Mouse (Mus musculus) MEL (cell line): Measurements from ENCODE around the gene Tm9sf2. TPM values are rescaled to one million over a fixed set of nuclear protein-coding genes. Genes with fewer than 3 reads are reported as not detected.

Experiments
- DNase-seq: peaks from one replicate; pipeline ENCODE4 v3.0.0; 2011; ENCODE audit warnings: low read depth, low spot score
- H3K27ac ChIP-seq: 2 replicates; pipeline ENCODE4 v1.5.1; 2012; ENCODE audit warnings: low read depth, mild to moderate bottlenecking, control low read depth, low read length, moderate library complexity; ENCODE audit not compliant: control insufficient read depth
- H3K27me3 ChIP-seq, 2 experiments: fragments of 150-350 bp in 1 of 2; sonication (generic) in 1 of 2; 2 replicates each; pipeline ENCODE4 v1.6.1; 2012; ENCODE audit warnings: low read length in 2 of 2, mild to moderate bottlenecking in 2 of 2, improper control_type of control experiment in 1 of 2, moderate library complexity in 1 of 2; ENCODE audit not compliant: insufficient read depth in 2 of 2, control insufficient read depth in 1 of 2
- H3K36me3 ChIP-seq, 2 experiments: 2 replicates each; pipeline ENCODE4 v1.6.1; 2012 to 2014; ENCODE audit warnings: low read length in 2 of 2, improper control_type of control experiment in 1 of 2, inconsistent platforms in 1 of 2, mild to moderate bottlenecking in 1 of 2; ENCODE audit not compliant: insufficient read depth in 2 of 2, control insufficient read depth in 1 of 2
- H3K4me1 ChIP-seq, 2 experiments: fragments of 150-350 bp in 1 of 2; sonication (generic) in 1 of 2; 2 replicates each; pipeline ENCODE4 v1.6.1; 2012; ENCODE audit warnings: low read length in 2 of 2, improper control_type of control experiment in 1 of 2, mild to moderate bottlenecking in 1 of 2; ENCODE audit not compliant: insufficient read depth in 2 of 2, control insufficient read depth in 1 of 2
- H3K4me3 ChIP-seq, 2 experiments: fragments of 150-350 bp in 1 of 2; sonication (generic) in 1 of 2; 2 replicates each; pipeline ENCODE4 v1.5.1; 2012; ENCODE audit warnings: low read depth in 2 of 2, low read length in 2 of 2, mild to moderate bottlenecking in 2 of 2, moderate library complexity in 2 of 2, control low read depth in 1 of 2, improper control_type of control experiment in 1 of 2; ENCODE audit not compliant: control insufficient read depth in 1 of 2, insufficient read depth in 1 of 2
- H3K79me2 ChIP-seq: 2 replicates; pipeline ENCODE4 v1.6.1; 2012; ENCODE audit warnings: mild to moderate bottlenecking, low read length, moderate library complexity; ENCODE audit not compliant: control insufficient read depth, poor library complexity, insufficient read depth
- H3K9ac ChIP-seq: 2 replicates; pipeline ENCODE4 v1.6.1; 2012; ENCODE audit warnings: low read depth, mild to moderate bottlenecking, control low read depth, low read length, moderate library complexity; ENCODE audit not compliant: control insufficient read depth, poor library complexity, severe bottlenecking
- H3K9me3 ChIP-seq: fragments of 150-350 bp; sonication (generic); replicated peaks from 2 replicates; pipeline ENCODE4 v1.6.1; 2012; ENCODE audit warnings: mild to moderate bottlenecking, low read length, improper control_type of control experiment, moderate library complexity; ENCODE audit not compliant: insufficient read depth
- CHD2 ChIP-seq: IDR thresholded peaks from 2 replicates; pipeline ENCODE4 v1.6.1; 2011; ENCODE audit warnings: low read length, improper control_type of control experiment
- ELF1 ChIP-seq: IDR thresholded peaks from 2 replicates; pipeline ENCODE4 v1.6.1; 2014; ENCODE audit warnings: low read depth, mild to moderate bottlenecking, inconsistent platforms, low read length, improper control_type of control experiment, moderate library complexity
- ETS1 ChIP-seq: IDR thresholded peaks from 2 replicates; pipeline ENCODE4 v1.6.1; 2012; ENCODE audit warnings: low read depth, mild to moderate bottlenecking, inconsistent platforms, low read length, improper control_type of control experiment, moderate library complexity
- GABPA ChIP-seq: IDR thresholded peaks from 2 replicates; pipeline ENCODE4 v1.6.1; 2012; ENCODE audit warnings: low read depth, mild to moderate bottlenecking, inconsistent platforms, low read length, improper control_type of control experiment, moderate library complexity
- KAT2A ChIP-seq: conservative IDR thresholded peaks from 2 replicates; pipeline ENCODE4 v1.6.1; 2012; ENCODE audit warnings: low read depth, low read length, improper control_type of control experiment, inconsistent platforms
- MAFK ChIP-seq: IDR thresholded peaks from 2 replicates; pipeline ENCODE4 v1.6.1; 2011; ENCODE audit warnings: low read depth, mild to moderate bottlenecking, low read length, improper control_type of control experiment, borderline replicate concordance
- MAX ChIP-seq: IDR thresholded peaks from 2 replicates; pipeline ENCODE4 v1.6.1; 2011; ENCODE audit warnings: low read length, improper control_type of control experiment
- MEF2A ChIP-seq: IDR thresholded peaks from 2 replicates; pipeline ENCODE4 v1.6.1; 2014; ENCODE audit warnings: low read depth, mild to moderate bottlenecking, inconsistent platforms, low read length, improper control_type of control experiment; ENCODE audit not compliant: poor library complexity, insufficient replicate concordance, severe bottlenecking; ENCODE audit errors: extremely low read depth
- MYC ChIP-seq: IDR thresholded peaks from 2 replicates; pipeline ENCODE4 v1.6.1; 2011; ENCODE audit warnings: low read depth, mild to moderate bottlenecking, low read length, improper control_type of control experiment, moderate library complexity
- NELFE ChIP-seq: IDR thresholded peaks from 2 replicates; pipeline ENCODE4 v1.6.1; 2011; ENCODE audit warnings: low read depth, low read length, improper control_type of control experiment
- POLR2AphosphoS2 ChIP-seq: IDR thresholded peaks from 2 replicates; pipeline ENCODE4 v1.6.1; 2011; ENCODE audit warnings: low read length, improper control_type of control experiment
- POLR2AphosphoS5 ChIP-seq: IDR thresholded peaks from 2 replicates; pipeline ENCODE4 v1.6.1; 2012; ENCODE audit warnings: low read depth, borderline replicate concordance, mild to moderate bottlenecking, inconsistent platforms, low read length, moderate library complexity, mixed read lengths
- RAD21 ChIP-seq: IDR thresholded peaks from 2 replicates; pipeline ENCODE4 v1.6.1; 2011; ENCODE audit warnings: mild to moderate bottlenecking, low read depth, low read length, improper control_type of control experiment
- SMC3 ChIP-seq: IDR thresholded peaks from 2 replicates; pipeline ENCODE4 v1.6.1; 2011; ENCODE audit warnings: low read depth, low read length, improper control_type of control experiment
- TAL1 ChIP-seq: IDR thresholded peaks from 2 replicates; pipeline ENCODE4 v1.6.1; 2012; ENCODE audit warnings: mild to moderate bottlenecking, inconsistent platforms, low read length, moderate library complexity, mixed read lengths
- TBP ChIP-seq: IDR thresholded peaks from 2 replicates; pipeline ENCODE4 v1.8.0; 2011; ENCODE audit warnings: low read depth, low read length, improper control_type of control experiment
- TCF12 ChIP-seq: IDR thresholded peaks from 2 replicates; pipeline ENCODE4 v1.6.1; 2014; ENCODE audit warnings: low read depth, mild to moderate bottlenecking, inconsistent platforms, low read length, improper control_type of control experiment, moderate library complexity
- UBTF ChIP-seq: IDR thresholded peaks from 2 replicates; pipeline ENCODE4 v1.6.1; 2012; ENCODE audit warnings: low read depth, mild to moderate bottlenecking, inconsistent platforms, low read length, improper control_type of control experiment, moderate library complexity, borderline replicate concordance; ENCODE audit not compliant: insufficient read depth
- USF1 ChIP-seq: IDR thresholded peaks from 2 replicates; pipeline ENCODE4 v1.6.1; 2014; ENCODE audit warnings: low read depth, mild to moderate bottlenecking, inconsistent platforms, low read length, improper control_type of control experiment, moderate library complexity
- USF2 ChIP-seq, 2 experiments: IDR thresholded peaks; 2 replicates each; pipeline ENCODE4 v1.6.1; 2011 to 2012; ENCODE audit warnings: improper control_type of control experiment in 2 of 2, low read length in 2 of 2, borderline replicate concordance in 1 of 2, inconsistent platforms in 1 of 2, low read depth in 1 of 2, mild to moderate bottlenecking in 1 of 2; ENCODE audit not compliant: insufficient read depth in 1 of 2
- ZKSCAN1 ChIP-seq: IDR thresholded peaks from 2 replicates; pipeline ENCODE4 v1.6.1; 2012; ENCODE audit warnings: low read depth, mild to moderate bottlenecking, inconsistent platforms, low read length, improper control_type of control experiment, moderate library complexity
- ZNF384 ChIP-seq: IDR thresholded peaks from 2 replicates; pipeline ENCODE4 v1.6.1; 2012; ENCODE audit warnings: low read depth, mild to moderate bottlenecking, inconsistent platforms, low read length, improper control_type of control experiment
- polyA plus RNA-seq, 2 experiments: library from polyadenylated mRNA; stranded (reverse) in 1 of 2; unstranded in 1 of 2; fragments of >175 nt in 1 of 2; fragments of >200 nt in 1 of 2; gene quantifications; 2 replicates each; pipeline versions ENCODE4 v1.2.1 to v1.2.4; 2012; ENCODE audit warnings: low replicate concordance in 2 of 2, low read depth in 1 of 2; ENCODE audit not compliant: insufficient read length in 2 of 2, insufficient read depth in 1 of 2, missing spikeins in 1 of 2
- total RNA-seq: library from RNA; depleted of rRNA; stranded (reverse); fragments of 300-350 nt; gene quantifications from 2 replicates; pipeline ENCODE4 v1.2.3, GENCODE M21; 2012

Tm9sf2 gene
- total and polyA plus RNA-seq, 3 experiments: 59.6 to 62.7 TPM; not detected in 1

- Histone ChIP-seq H3K36me3 (peaks cover 3 to 5% of the 10 kb centered on the region in 2 experiments; a peak in 3 of 4 replicates), H3K9me3 (no peaks in the 10 kb centered on the region), H3K9ac (no peak overlapping the region), H3K4me3 (no peak overlapping the region), H3K4me1 (peaks cover 2 to 6% of the 10 kb centered on the region in 2 experiments), H3K27me3 (no peaks in the 10 kb centered on the region), H3K27ac (no peak overlapping the region), H3K79me2 (no peaks in the 10 kb centered on the region)
- no peak for DNase-seq
- TF ChIP-seq GABPA (no peak), POLR2AphosphoS5 (no peak), SMC3 (no peak)
Measured at GRCm38 (mm10) chr14:122189901-122190300, 83.1 kb downstream of the Tm9sf2 start.

- DNase-seq: no peak
- peak overlapping the region; percentile 9 to 31; a peak in 2 of 4 replicates for H3K4me3 ChIP-seq
- H3K9ac ChIP-seq: peak overlapping the region; percentile 52
- H3K27me3 ChIP-seq: no peaks in the 10 kb centered on the region
- no peaks in the 10 kb centered on the region for H3K9me3 ChIP-seq
- peaks cover 3% of the 10 kb centered on the region in 2 experiments; a peak in 3 of 4 replicates for H3K36me3 ChIP-seq
- H3K79me2 ChIP-seq: no peaks in the 10 kb centered on the region
- TF ChIP-seq POLR2AphosphoS2 (no peak), USF1 (peak; percentile 76), NELFE (no peak), MAX (no peak; the same call in 1 of the 2 replicates), USF2 (IDR thresholded peaks at IDR 0.05; ENCODE audit: borderline replicate concordance in 1 of 2, insufficient read depth in 1 of 2, low read depth in 1 of 2, low read length in 2 of 2) (0 out of 4 replicates have a peak, but pooled peaks of 1 of the 2 experiments have one; percentile 31)
- TF ChIP-seq, all 39 proteins: peak for 2
- Histone ChIP-seq H3K4me1 (peaks cover 0 to 6% of the 10 kb centered on the region in 2 experiments; a peak in 2 of 4 replicates), H3K27ac (peak overlapping the region; percentile 38; the same call in 1 of the 2 replicates)
Measured at GRCm38 (mm10) chr14:122190527-122190926, 83.7 kb downstream of the Tm9sf2 start.

GRCm38 (mm10) chr14:122190941-122191510 is 84.2 kb downstream of the Tm9sf2 start:
- peak overlapping the region in 1 of 2 experiments; percentile 31; a peak in 1 of 4 replicates for H3K4me3 ChIP-seq
- peaks cover 3% of the 10 kb centered on the region in 2 experiments; a peak in 3 of 4 replicates for H3K36me3 ChIP-seq
- peaks cover 0 to 6% of the 10 kb centered on the region in 2 experiments; a peak in 2 of 4 replicates for H3K4me1 ChIP-seq
- no peak overlapping the region for H3K27ac ChIP-seq
- no peaks in the 10 kb centered on the region for H3K27me3 ChIP-seq
- no peaks in the 10 kb centered on the region for H3K79me2 ChIP-seq
- H3K9ac ChIP-seq: peak overlapping the region; percentile 52; the same call in 1 of the 2 replicates
- peak; percentile 90 for DNase-seq
- H3K9me3 ChIP-seq: no peaks in the 10 kb centered on the region
- peak; percentile 34; the same call in 1 of the 2 replicates for TF ChIP-seq TCF12
- TF ChIP-seq ZKSCAN1: no peak
- TF ChIP-seq TBP: no peak
- TF ChIP-seq RAD21: peak; percentile 97
- no peak for TF ChIP-seq NELFE
- no peak for TF ChIP-seq GABPA
- TF ChIP-seq MYC: peak; percentile 48; the same call in 1 of the 2 replicates
- no peak for TF ChIP-seq USF2 (IDR thresholded peaks at IDR 0.05; ENCODE audit: borderline replicate concordance in 1 of 2, insufficient read depth in 1 of 2, low read depth in 1 of 2, low read length in 2 of 2)
- TF ChIP-seq UBTF: no peak
- TF ChIP-seq POLR2AphosphoS2: no peak
- TF ChIP-seq ETS1: no peak
- no peak for TF ChIP-seq TAL1
- TF ChIP-seq KAT2A: no peak
- TF ChIP-seq MAFK: no peak
- TF ChIP-seq MEF2A: no peak
- no peak for TF ChIP-seq CHD2
- peak; percentile 93 for TF ChIP-seq SMC3
- TF ChIP-seq ZNF384: 0 out of 2 replicates have a peak, but pooled peaks have one; percentile 44
- TF ChIP-seq MAX: no peak; the same call in 1 of the 2 replicates
- TF ChIP-seq ELF1: no peak
